Mouse (Mus musculus) C2C12 (cell line): ENCODE data around the gene Mif4gd. TPM values are rescaled to one million over a fixed set of nuclear protein-coding genes. Genes with fewer than 3 reads are reported as not detected.
"Not testable (repeated sequence)": the region's sequence is repeated elsewhere in the genome, so short reads cannot be mapped to it uniquely, and the experiment has no call there.

Experiments used
- H3K27me3 ChIP-seq: one replicate; pipeline ENCODE4 v1.6.1; 2011; ENCODE audit not compliant: control insufficient read depth, insufficient read depth, insufficient read length
- H3K36me3 ChIP-seq: one replicate; pipeline ENCODE4 v1.6.1; 2011; ENCODE audit not compliant: control insufficient read depth, insufficient read depth
- H3K4me3 ChIP-seq: one replicate; pipeline ENCODE4 v1.5.1; 2011; ENCODE audit warnings: mild to moderate bottlenecking, control low read depth; ENCODE audit not compliant: poor library complexity, insufficient read depth, severe bottlenecking
- H3K79me2 ChIP-seq: one replicate; pipeline ENCODE4 v1.6.1; 2011; ENCODE audit not compliant: control insufficient read depth, insufficient read depth
- H3K79me3 ChIP-seq: one replicate; pipeline ENCODE4 v1.6.1; 2011; ENCODE audit warnings: low read depth, control low read depth
- H3ac ChIP-seq: one replicate; pipeline ENCODE3; 2011; ENCODE audit warnings: low read depth; ENCODE audit not compliant: control insufficient read depth, insufficient read length
- CEBPB ChIP-seq: IDR thresholded peaks from one replicate; pipeline ENCODE4 v1.6.1; 2011; ENCODE audit warnings: low read depth, mild to moderate bottlenecking, control low read depth, moderate library complexity
- CTCF ChIP-seq: IDR thresholded peaks from one replicate; pipeline ENCODE4 v1.5.1; 2011; ENCODE audit not compliant: control insufficient read depth, insufficient read depth, insufficient read length
- FOSL1 ChIP-seq: IDR thresholded peaks from one replicate; pipeline ENCODE4 v1.8.0; 2011; ENCODE audit warnings: mild to moderate bottlenecking, low read length; ENCODE audit not compliant: poor library complexity, insufficient read depth, severe bottlenecking
- MAX ChIP-seq: IDR thresholded peaks from one replicate; pipeline ENCODE4 v1.6.1; 2011; ENCODE audit warnings: mild to moderate bottlenecking, control low read depth
- MYOD1 ChIP-seq: IDR thresholded peaks from one replicate; pipeline ENCODE4 v1.6.1; 2011; ENCODE audit warnings: low read depth; ENCODE audit not compliant: control insufficient read depth, insufficient read length
- MYOG ChIP-seq: IDR thresholded peaks from one replicate; pipeline ENCODE4 v1.6.1; 2011; ENCODE audit not compliant: control insufficient read depth, insufficient read length; ENCODE audit errors: extremely low read depth
- USF1 ChIP-seq: IDR thresholded peaks from one replicate; pipeline ENCODE4 v1.6.1; 2011; ENCODE audit warnings: low read depth, mild to moderate bottlenecking, control low read depth, moderate library complexity
- polyA plus RNA-seq: library from polyadenylated mRNA; unstranded; fragments of >200 nt; fragmentation: generic; extraction: Trizol; gene quantifications from one replicate; pipeline ENCODE4 v1.2.1, GENCODE M21; 2012; ENCODE audit warnings: missing spikeins

The Mif4gd gene
- polyA plus RNA-seq, 1 experiment, result 13.4 TPM

GRCm38 (mm10) chr11:115651680-115652079, 38.9 kb upstream of the Mif4gd start:
- no peaks in the 10 kb centered on the region for H3K79me3 ChIP-seq
- H3ac ChIP-seq, result no peak overlapping the region
- H3K4me3 ChIP-seq, result no peak overlapping the region
- no peak for TF ChIP-seq MAX
- TF ChIP-seq MYOD1, result no peak
- TF ChIP-seq CTCF, result no peak
- TF ChIP-seq FOSL1, result no peak
- TF ChIP-seq USF1, result no peak
- TF ChIP-seq CEBPB, result no peak
- no peak for TF ChIP-seq MYOG
- H3K27me3 ChIP-seq, result no peaks in the 10 kb centered on the region
- H3K36me3 ChIP-seq, result peaks cover 45% of the 10 kb centered on the region
- peaks cover 3% of the 10 kb centered on the region for H3K79me2 ChIP-seq

GRCm38 (mm10) chr11:115649706-115650105, 36.9 kb upstream of the Mif4gd start:
- Histone ChIP-seq H3ac (no peak overlapping the region), H3K27me3 (no peaks in the 10 kb centered on the region), H3K79me2 (no peaks in the 10 kb centered on the region), H3K79me3 (no peaks in the 10 kb centered on the region), H3K4me3 (no peak overlapping the region), H3K36me3 (peaks cover 48% of the 10 kb centered on the region)
- no peak for TF ChIP-seq FOSL1
- no peak for TF ChIP-seq CEBPB
- no peak for TF ChIP-seq MAX

GRCm38 (mm10) chr11:115647459-115647858, 34.7 kb upstream of the Mif4gd start:
- H3K27me3 ChIP-seq, result no peaks in the 10 kb centered on the region
- H3K36me3 ChIP-seq, result peaks cover 39% of the 10 kb centered on the region
- H3K79me2 ChIP-seq, result no peaks in the 10 kb centered on the region
- no peaks in the 10 kb centered on the region for H3K79me3 ChIP-seq
- no peak for TF ChIP-seq CTCF
- H3K4me3 ChIP-seq, result no peak overlapping the region
- H3ac ChIP-seq, result no peak overlapping the region

- no peak overlapping the region for H3K4me3 ChIP-seq
- no peaks in the 10 kb centered on the region for H3K79me3 ChIP-seq
- H3ac ChIP-seq, result no peak overlapping the region
- no peaks in the 10 kb centered on the region for H3K79me2 ChIP-seq
- peaks cover 39% of the 10 kb centered on the region for H3K36me3 ChIP-seq
- no peaks in the 10 kb centered on the region for H3K27me3 ChIP-seq
- TF ChIP-seq CTCF (no peak), USF1 (no peak), MAX (no peak), CEBPB (no peak)
Observed at GRCm38 (mm10) chr11:115646439-115646838, 33.7 kb upstream of the Mif4gd start.

- H3K27me3 ChIP-seq, H3K79me3 ChIP-seq, H3K4me3 ChIP-seq, H3K79me2 ChIP-seq, H3ac ChIP-seq: not testable (repeated sequence)
- peaks cover 39% of the 10 kb centered on the region for H3K36me3 ChIP-seq
Observed at GRCm38 (mm10) chr11:115645498-115645897, 32.7 kb upstream of the Mif4gd start.

DNA sequence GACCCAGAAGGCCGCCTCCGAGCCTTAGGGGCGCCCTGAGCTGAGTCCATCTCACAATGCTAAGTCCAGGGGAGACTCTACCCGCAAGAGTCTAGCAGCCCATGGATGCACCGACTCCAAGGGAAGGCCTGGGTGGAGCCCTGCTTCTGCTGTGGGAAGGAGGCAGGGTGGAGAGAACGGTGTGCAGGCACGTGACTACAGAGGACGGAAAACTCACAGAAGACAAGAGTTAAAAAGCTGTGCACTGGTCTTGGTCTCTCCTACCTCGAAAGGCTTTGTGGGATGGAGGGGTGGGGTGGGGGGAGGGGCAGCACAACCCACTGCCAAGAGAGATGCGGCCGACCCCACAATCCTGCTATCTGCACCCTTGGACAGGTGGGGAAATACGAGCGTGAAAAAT, 31.5 kb upstream of the Mif4gd start:
- Histone ChIP-seq H3K27me3 (no peaks in the 10 kb centered on the region), H3K79me3 (no peaks in the 10 kb centered on the region), H3K36me3 (peaks cover 31% of the 10 kb centered on the region), H3K79me2 (no peaks in the 10 kb centered on the region), H3K4me3 (no peak overlapping the region), H3ac (no peak overlapping the region)
- TF ChIP-seq CEBPB (no peak), USF1 (no peak), FOSL1 (no peak), MYOG (no peak), MAX (no peak), MYOD1 (no peak), CTCF (no peak)

GRCm38 (mm10) chr11:115643265-115643664, 30.5 kb upstream of the Mif4gd start:
- H3K36me3 ChIP-seq, result peaks cover 21% of the 10 kb centered on the region
- no peaks in the 10 kb centered on the region for H3K27me3 ChIP-seq
- H3ac ChIP-seq, result no peak overlapping the region
- H3K4me3 ChIP-seq, result no peak overlapping the region
- TF ChIP-seq MAX, result no peak
- no peak for TF ChIP-seq MYOD1
- TF ChIP-seq USF1, result no peak
- H3K79me2 ChIP-seq, result no peaks in the 10 kb centered on the region
- H3K79me3 ChIP-seq, result no peaks in the 10 kb centered on the region
